Mouse (Mus musculus) stomach, embryonic 14.5 days (tissue): ENCODE results near the gene Ptgds. TPM values are rescaled to one million over a fixed set of nuclear protein-coding genes. Genes with fewer than 3 reads are reported as not detected.

Source experiments
- ATAC-seq: fragments of 200-750 bp; cut with Nextera tagmentation; 2 replicates; pipeline ENCODE4 v1.8.0; 2017; ENCODE audit warnings: low read depth, moderate TSS enrichment; ENCODE audit not compliant: insufficient number of reproducible peaks, insufficient read depth, low FRiP score
- H3K27ac ChIP-seq: fragments of 300-500 bp; sonication (generic); 2 replicates; pipeline ENCODE4 v1.5.1; 2014; ENCODE audit warnings: mild to moderate bottlenecking, low read length, moderate library complexity, mixed read lengths
- H3K27me3 ChIP-seq: fragments of 300-500 bp; sonication (generic); 2 replicates; pipeline ENCODE4 v1.6.1; 2014; ENCODE audit warnings: low read length, control low read depth, mixed read lengths; ENCODE audit not compliant: control insufficient read depth, insufficient read depth
- H3K36me3 ChIP-seq: fragments of 300-500 bp; sonication (generic); 2 replicates; pipeline ENCODE4 v1.6.1; 2014; ENCODE audit warnings: mild to moderate bottlenecking, control low read depth, low read length, moderate library complexity, mixed read lengths; ENCODE audit not compliant: control insufficient read depth, insufficient read depth
- H3K4me1 ChIP-seq: fragments of 300-500 bp; sonication (generic); 2 replicates; pipeline ENCODE4 v1.6.1; 2014; ENCODE audit warnings: low read length, control low read depth, mixed read lengths; ENCODE audit not compliant: control insufficient read depth, insufficient read depth
- H3K4me2 ChIP-seq: fragments of 300-500 bp; sonication (generic); replicated peaks from 2 replicates; pipeline ENCODE4 v1.6.1; 2014; ENCODE audit warnings: low read depth, low read length, control low read depth
- H3K4me3 ChIP-seq: fragments of 300-500 bp; sonication (generic); 2 replicates; pipeline ENCODE4 v1.5.1; 2014; ENCODE audit warnings: low read depth, low read length, control low read depth
- H3K9ac ChIP-seq: fragments of 300-500 bp; sonication (generic); replicated peaks from 2 replicates; pipeline ENCODE4 v1.6.1; 2014; ENCODE audit warnings: low read depth, mild to moderate bottlenecking, control low read depth, low read length, moderate library complexity, mixed read lengths
- H3K9me3 ChIP-seq: fragments of 300-500 bp; sonication (generic); 2 replicates; pipeline ENCODE4 v1.6.1; 2016; ENCODE audit warnings: low read depth, low read length, control low read depth; ENCODE audit not compliant: control insufficient read depth
- WGBS: fragments of 180-500 bp; shearing (Covaris S2); extraction: QIAGEN DNeasy Blood & Tissue Kit; methylation state at CpG from one replicate; pipeline ENCODE4 v1.1.7; 2014; 5-methylcytosine and 5-hydroxymethylcytosine counted together
- polyA plus RNA-seq: library from polyadenylated mRNA; unstranded; fragments of >200 nt; fragmentation: Nextera tagmentation; extraction: Ambion mirVana; gene quantifications from 2 replicates; pipeline ENCODE4 v1.2.1, GENCODE M21; 2014

The Ptgds gene
- polyA plus RNA-seq = 5.3 and 6.4 TPM in 2 replicates

- Histone ChIP-seq H3K4me2 (no peak within 1 kb of the TSS), H3K9ac (no peak within 1 kb of the TSS), H3K27ac (no peak within 1 kb of the TSS), H3K4me1 (no peaks in the 10 kb centered on the region), H3K4me3 (no peak within 1 kb of the TSS), H3K27me3 (no peaks in the 10 kb centered on the region), H3K9me3 (no peaks in the 10 kb centered on the region), H3K36me3 (no peaks in the 10 kb centered on the region)
- ATAC-seq = no peak
- 45% methylated on average over 6 of the region's 6 CpGs for WGBS
Observed at GRCm38 (mm10) chr2:25469969-25470368, at the start of gene Ptgds. Ptgds (minus strand) TSS chr2:25470046.

- Histone ChIP-seq H3K4me2 (no peak overlapping the region), H3K36me3 (peaks cover 6% of the 10 kb centered on the region), H3K9me3 (no peaks in the 10 kb centered on the region), H3K27ac (no peak overlapping the region), H3K27me3 (no peaks in the 10 kb centered on the region), H3K4me3 (no peak overlapping the region), H3K9ac (no peak overlapping the region), H3K4me1 (no peaks in the 10 kb centered on the region)
- 55% methylated on average over 3 of the region's 3 CpGs for WGBS
- ATAC-seq = no peak
Observed at GRCm38 (mm10) chr2:25509912-25510311, 40.1 kb upstream of the Ptgds start.

GRCm38 (mm10) chr2:25506964-25507363 lies 37.1 kb upstream of the Ptgds start:
- no peak for ATAC-seq
- WGBS = 34% methylated on average over 5 of the region's 5 CpGs

GRCm38 (mm10) chr2:25505860-25506259 lies 36.0 kb upstream of the Ptgds start:
- Histone ChIP-seq H3K36me3 (peaks cover 15% of the 10 kb centered on the region), H3K4me1 (peaks cover 8% of the 10 kb centered on the region), H3K4me3 (no peak overlapping the region), H3K9me3 (no peaks in the 10 kb centered on the region), H3K4me2 (no peak overlapping the region), H3K27ac (no peak overlapping the region), H3K9ac (no peak overlapping the region), H3K27me3 (no peaks in the 10 kb centered on the region)
- 97% methylated on average over 4 of the region's 4 CpGs for WGBS
- no peak for ATAC-seq

More at GRCm38 (mm10) chr2:25506964-25507363, 37.1 kb upstream of the Ptgds start:
- Histone ChIP-seq H3K27ac (no peak overlapping the region), H3K9me3 (no peaks in the 10 kb centered on the region), H3K36me3 (peaks cover 15% of the 10 kb centered on the region), H3K4me2 (no peak overlapping the region), H3K9ac (no peak overlapping the region), H3K4me3 (no peak overlapping the region), H3K27me3 (no peaks in the 10 kb centered on the region), H3K4me1 (0 out of 2 replicates have a peak, but pooled peaks cover 1% of the 10 kb centered on the region)

DNA sequence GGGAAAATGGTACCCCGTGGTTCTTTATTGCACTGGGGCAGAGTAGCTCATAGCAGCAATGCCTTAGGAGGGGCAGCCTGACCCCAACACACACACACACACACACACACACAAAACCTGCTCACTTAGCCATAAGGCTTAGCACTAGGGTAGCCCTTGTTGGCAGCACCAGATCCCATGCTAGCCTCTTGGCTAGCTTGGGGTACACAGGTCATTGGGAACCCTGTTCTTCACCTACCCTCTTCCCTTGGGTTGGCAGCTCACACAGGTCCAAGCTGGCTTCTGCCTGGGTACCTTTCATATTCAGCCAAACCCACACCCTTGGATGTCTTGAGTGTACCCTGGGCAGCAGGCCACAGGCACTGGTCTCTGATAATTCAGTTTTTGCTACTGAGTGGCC lies 35.2 kb upstream of the Ptgds start:
- H3K4me2 ChIP-seq = no peak overlapping the region
- no peak overlapping the region for H3K4me3 ChIP-seq
- no peaks in the 10 kb centered on the region for H3K27me3 ChIP-seq
- 100% methylated on average over 1 of the region's 1 CpGs for WGBS
- H3K9ac ChIP-seq = no peak overlapping the region
- no peak for ATAC-seq
- H3K9me3 ChIP-seq = no peaks in the 10 kb centered on the region
- no peak overlapping the region for H3K27ac ChIP-seq
- peaks cover 15% of the 10 kb centered on the region for H3K36me3 ChIP-seq
- peaks cover 8% of the 10 kb centered on the region for H3K4me1 ChIP-seq

DNA sequence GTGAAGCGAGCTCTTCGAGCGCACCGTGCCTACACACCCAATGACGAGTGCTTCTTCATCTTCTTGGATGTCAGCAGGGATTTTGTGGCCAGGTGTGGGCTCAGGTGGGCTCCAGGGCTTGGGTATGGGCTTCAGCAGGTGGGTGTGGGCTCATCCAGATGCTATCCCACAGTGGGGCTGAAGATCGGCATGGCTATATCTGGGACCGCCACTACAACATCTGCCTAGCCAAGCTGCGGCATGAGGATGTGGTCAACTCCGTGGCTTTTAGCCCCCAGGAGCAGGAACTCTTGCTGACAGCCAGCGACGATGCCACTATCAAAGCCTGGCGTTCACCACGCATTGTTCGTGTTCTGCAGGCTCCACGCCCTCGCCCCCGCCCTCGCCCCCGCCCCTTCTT lies 34.7 kb upstream of the Ptgds start:
- peaks cover 15% of the 10 kb centered on the region for H3K36me3 ChIP-seq
- no peak overlapping the region for H3K4me3 ChIP-seq
- no peaks in the 10 kb centered on the region for H3K9me3 ChIP-seq
- no peaks in the 10 kb centered on the region for H3K27me3 ChIP-seq
- H3K9ac ChIP-seq = no peak overlapping the region
- H3K27ac ChIP-seq = no peak overlapping the region
- H3K4me2 ChIP-seq = no peak overlapping the region
- peaks cover 8% of the 10 kb centered on the region for H3K4me1 ChIP-seq
- ATAC-seq = no peak
- 92% methylated on average over 19 of the region's 19 CpGs for WGBS

GRCm38 (mm10) chr2:25502726-25503125 lies 32.9 kb upstream of the Ptgds start:
- no peak for ATAC-seq
- Histone ChIP-seq H3K9ac (no peak overlapping the region), H3K27me3 (no peaks in the 10 kb centered on the region), H3K27ac (no peak overlapping the region), H3K4me1 (peaks cover 8% of the 10 kb centered on the region), H3K4me3 (no peak overlapping the region), H3K4me2 (no peak overlapping the region), H3K9me3 (no peaks in the 10 kb centered on the region), H3K36me3 (peaks cover 15% of the 10 kb centered on the region)
- WGBS = 83% methylated on average over 3 of the region's 3 CpGs

DNA sequence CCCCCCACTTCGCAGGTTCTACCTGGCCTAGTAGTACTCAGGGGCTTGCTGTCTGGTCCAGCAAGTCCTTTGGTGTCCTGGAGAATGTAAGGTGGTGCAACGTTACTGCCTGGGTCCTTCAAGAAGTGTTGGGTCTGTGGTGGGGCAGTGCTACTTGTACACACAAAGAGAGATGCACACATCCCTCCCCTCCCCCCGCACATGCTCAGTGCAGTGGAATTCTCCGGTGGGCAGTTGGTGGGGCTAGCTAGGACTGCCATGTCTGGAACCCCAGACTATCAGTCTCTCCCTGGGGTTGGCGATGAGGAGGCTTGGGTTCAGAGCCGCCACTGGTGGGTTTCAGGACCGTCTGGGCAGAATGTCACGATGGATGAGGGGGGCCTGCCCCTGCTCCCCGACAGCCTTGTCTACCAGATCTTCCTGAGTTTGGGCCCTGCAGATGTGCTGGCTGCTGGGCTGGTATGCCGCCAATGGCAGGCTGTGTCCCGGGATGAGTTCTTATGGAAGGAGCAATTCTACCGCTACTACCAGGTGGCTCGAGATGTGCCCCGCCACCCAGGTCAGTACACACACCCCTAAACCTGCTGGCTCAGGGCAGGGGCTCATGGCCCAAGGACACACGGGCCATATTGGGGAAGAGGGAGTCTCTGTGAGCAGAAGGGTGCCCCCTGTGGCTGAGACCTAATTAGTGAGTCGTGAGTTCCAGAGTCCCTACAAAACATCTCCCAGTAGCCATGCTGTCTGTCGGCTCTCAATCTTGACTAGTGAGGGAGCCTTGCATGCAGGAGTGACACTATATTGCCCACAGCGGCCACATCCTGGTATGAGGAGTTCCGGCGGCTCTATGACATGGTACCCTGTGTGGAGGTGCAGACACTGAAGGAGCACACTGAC lies 32.0 kb upstream of the Ptgds start, which contains the start of gene C8g:
Gene C8g (minus strand): TSS at position 127 of the 894 bp plus-strand sequence.
- H3K9me3 ChIP-seq = no peaks in the 10 kb centered on the region
- peaks cover 8% of the 10 kb centered on the region for H3K4me1 ChIP-seq
- peak within 1 kb of the TSS; percentile 52; the same call in 1 of the 2 replicates for H3K27ac ChIP-seq
- H3K9ac ChIP-seq = peak within 1 kb of the TSS; percentile 80
- H3K36me3 ChIP-seq = peaks cover 15% of the 10 kb centered on the region
- WGBS = 74% methylated on average over 20 of the region's 20 CpGs
- H3K4me2 ChIP-seq = peak within 1 kb of the TSS; percentile 98
- no peak for ATAC-seq
- H3K4me3 ChIP-seq = peak within 1 kb of the TSS; percentile 84
- H3K27me3 ChIP-seq = no peaks in the 10 kb centered on the region
